In genomic region chr14:51940944-51941560, GRCm38 (mm10) we compare ENCODE assay signal across 10 mouse cellular contexts. TPM values are rescaled to one million over a fixed set of nuclear protein-coding genes. Genes with fewer than 3 reads are reported as not detected.
DNase-seq lines count a peak whose midpoint lies in the region; ATAC-seq and TF ChIP-seq lines count a peak whose summit lies in the region.
"Had no signal": no experiment of that assay in that cellular context is flagged by ENCODE, and none has a peak within 500 bp of the region (broad histone marks: within the 10 kb centered on the region; RNA-seq: fewer than 3 reads in every experiment).

No protein-coding gene starts in this region.

- no peaks in the 10 kb centered on the region for H3K27me3 ChIP-seq in liver, postnatal 0 days (ENCODE audit: insufficient read depth, low read length)
- H3K27me3 ChIP-seq in forebrain, embryonic 15.5 days = no peaks in the 10 kb centered on the region

- no peaks in the 10 kb centered on the region for H3K9me3 ChIP-seq in ES-E14 (ENCODE audit: control insufficient read depth, insufficient read depth, low read depth, low read length)
- no peaks in the 10 kb centered on the region; the same call in 1 of the 2 replicates for H3K9me3 ChIP-seq in liver, postnatal 0 days (ENCODE audit: low read length)
- no peaks in the 10 kb centered on the region for H3K9me3 ChIP-seq in forebrain, embryonic 15.5 days

- no peak overlapping the region for H3K9ac ChIP-seq in ES-E14 (ENCODE audit: insufficient read depth, low read depth, low read length, poor library complexity, severe bottlenecking)
- H3K9ac ChIP-seq in liver, postnatal 0 days (replicated peaks) = peak overlapping the region; percentile 31; the same call in 1 of the 2 replicates
- H3K9ac ChIP-seq in forebrain, embryonic 15.5 days (replicated peaks) = no peak overlapping the region

- peak overlapping the region; percentile 51 for H3K4me2 ChIP-seq in liver, postnatal 0 days (ENCODE audit: low read depth, low read length)
- H3K4me2 ChIP-seq in forebrain, embryonic 15.5 days (replicated peaks) = no peak overlapping the region

- H3K27ac ChIP-seq in ES-E14 (ENCODE audit: insufficient read depth, low read depth, low read length, poor library complexity, severe bottlenecking) = no peak overlapping the region
- H3K27ac ChIP-seq in liver, postnatal 0 days (ENCODE audit: low read depth) = peak overlapping the region; percentile 87
- no peak overlapping the region for H3K27ac ChIP-seq in forebrain, embryonic 15.5 days (replicated peaks)

- WGBS in liver, postnatal 0 days (ENCODE audit: insufficient replicate concordance) = 35% methylated on average over 8 of the region's 8 CpGs
- WGBS in forebrain, embryonic 15.5 days = 33% methylated on average over 8 of the region's 8 CpGs

- H3K4me3 ChIP-seq in ES-E14 (ENCODE audit: insufficient read depth in 1 of 2, low read depth in 1 of 2, low read length in 2 of 2, poor library complexity in 1 of 2, severe bottlenecking in 1 of 2) = no peak overlapping the region
- H3K4me3 ChIP-seq in liver, postnatal 0 days (ENCODE audit: low read depth, low read length) = no peak overlapping the region
- no peak overlapping the region for H3K4me3 ChIP-seq in forebrain, embryonic 15.5 days

- peak; percentile 81 for ATAC-seq in liver, postnatal 0 days
- ATAC-seq in forebrain, embryonic 15.5 days (replicated peaks) = no peak
- ATAC-seq: activated CD4-positive, CD25-positive, alpha-beta regulatory T cell, adult 4 months had no signal

- peak; percentile 51 for DNase-seq in ES-E14 (ENCODE audit: low read depth, low spot score)
- DNase-seq in embryo, embryonic 11 days = peak; percentile 60
- peak; percentile 52 for DNase-seq in kidney, adult 11 months
- peak; percentile 47 for DNase-seq in liver, postnatal 0 days
- no peak for DNase-seq in c-Kit-positive CD71-positive TER-119-positive erythroid progenitor cells, embryonic 14.5 days (ENCODE audit: low spot score)
- DNase-seq in right cerebral cortex, adult 2 months (ENCODE audit: low spot score in 2 of 2) = no peak
- no peak for DNase-seq in left cerebral cortex, adult 18-20 months (ENCODE audit: low spot score in 2 of 2)

- no peak for TF ChIP-seq CTCF in liver, postnatal 0 days (IDR thresholded peaks at IDR 0.05; ENCODE audit: low read depth)

- TF ChIP-seq EP300 in liver, postnatal 0 days (IDR thresholded peaks at IDR 0.05; ENCODE audit: low read depth) = no peak

- in situ Hi-C loops in ES-E14 (cut with MboI; ENCODE audit: low sequenced_read_pairs in 2 of 2, unreplicated experiment in 2 of 2) = no loop called here

- H3K36me3 ChIP-seq in ES-E14 (ENCODE audit: control insufficient read depth, insufficient read depth, low read length, poor library complexity, severe bottlenecking) = no peaks in the 10 kb centered on the region
- H3K36me3 ChIP-seq in liver, postnatal 0 days (replicated peaks; ENCODE audit: insufficient read depth, low read length) = no peaks in the 10 kb centered on the region
- H3K36me3 ChIP-seq in forebrain, embryonic 15.5 days = no peaks in the 10 kb centered on the region

- peaks cover 2 to 6% of the 10 kb centered on the region in 2 experiments; a peak in 2 of 4 replicates for H3K4me1 ChIP-seq in ES-E14 (ENCODE audit: control insufficient read depth in 2 of 2, insufficient read depth in 2 of 2, low read length in 2 of 2, poor library complexity in 1 of 2)
- peaks cover 7% of the 10 kb centered on the region for H3K4me1 ChIP-seq in liver, postnatal 0 days (ENCODE audit: insufficient read depth)
- no peaks in the 10 kb centered on the region for H3K4me1 ChIP-seq in forebrain, embryonic 15.5 days

TF ChIP-seq in ES-E14, 5 proteins besides CTCF, POLR2A, EP300 and RAD21:
- TF ChIP-seq ZNF384 (IDR thresholded peaks at IDR 0.05; ENCODE audit: low read depth, low read length) (no peak), ZC3H11A (IDR thresholded peaks at IDR 0.05; ENCODE audit: borderline replicate concordance, low read depth, low read length) (no peak), CHD2 (IDR thresholded peaks at IDR 0.05; ENCODE audit: low read depth, low read length) (no peak), HCFC1 (IDR thresholded peaks at IDR 0.05; ENCODE audit: borderline replicate concordance, insufficient read depth, low read length) (no peak), MAFK (IDR thresholded peaks at IDR 0.05; ENCODE audit: insufficient read depth, low read depth, low read length) (no peak)

RNA-seq across cellular contexts. Expression of gene Rnase13, which starts 18.5 kb away (rescaled TPM):
- not detected in 2 replicates for total RNA-seq in ES-E14 (2012; rRNA removed)
- not detected in 2 replicates for polyA plus RNA-seq in liver, postnatal 0 days (2015; fragmentation: Nextera tagmentation; extraction: Ambion mirVana)
- not detected in 2 replicates for polyA plus RNA-seq in forebrain, embryonic 15.5 days (2015; fragmentation: Nextera tagmentation; extraction: Ambion mirVana)
- total RNA-seq in left cerebral cortex, adult 18-20 months (2021) = not detected
- polyA plus RNA-seq: activated CD4-positive, CD25-positive, alpha-beta regulatory T cell, adult 4 months; heart, embryonic 16.5 days had no signal

RNA-seq across cellular contexts. Expression of gene Tppp2, which starts 22.8 kb away (rescaled TPM):
- not detected in 2 replicates for total RNA-seq in ES-E14 (2012; rRNA removed)
- not detected in 2 replicates for polyA plus RNA-seq in liver, postnatal 0 days (2015; fragmentation: Nextera tagmentation; extraction: Ambion mirVana)
- not detected in 2 replicates for polyA plus RNA-seq in forebrain, embryonic 15.5 days (2015; fragmentation: Nextera tagmentation; extraction: Ambion mirVana)
- not detected for total RNA-seq in left cerebral cortex, adult 18-20 months (2021)
- polyA plus RNA-seq: activated CD4-positive, CD25-positive, alpha-beta regulatory T cell, adult 4 months; heart, embryonic 16.5 days had no signal

RNA-seq across cellular contexts. Expression of gene Ndrg2, which starts 27.1 kb away (rescaled TPM):
- 5.7 and 16.6 TPM in 2 replicates for total RNA-seq in ES-E14 (2012; rRNA removed)
- 346 and 352 TPM in 2 replicates for polyA plus RNA-seq in liver, postnatal 0 days (2015; fragmentation: Nextera tagmentation; extraction: Ambion mirVana)
- polyA plus RNA-seq in forebrain, embryonic 15.5 days (2015; fragmentation: Nextera tagmentation; extraction: Ambion mirVana) = 152 TPM in 2 replicates
- 100 to 1,000 TPM; 745 to 825 TPM for total RNA-seq in left cerebral cortex, adult 18-20 months (2021)

RNA-seq across cellular contexts. Expression of gene Arhgef40, which starts 43.5 kb away (rescaled TPM):
- 10.1 and 14.0 TPM in 2 replicates for total RNA-seq in ES-E14 (2012; rRNA removed)
- polyA plus RNA-seq in liver, postnatal 0 days (2015; fragmentation: Nextera tagmentation; extraction: Ambion mirVana) = 5.8 and 7.2 TPM in 2 replicates
- polyA plus RNA-seq in forebrain, embryonic 15.5 days (2015; fragmentation: Nextera tagmentation; extraction: Ambion mirVana) = 65.7 and 69.8 TPM in 2 replicates
- total RNA-seq in left cerebral cortex, adult 18-20 months (2021) = 10 to 100 TPM; 23.4 to 28.6 TPM
- polyA plus RNA-seq: activated CD4-positive, CD25-positive, alpha-beta regulatory T cell, adult 4 months had no signal

RNA-seq across cellular contexts. Expression of gene Slc39a2, which starts 48.4 kb away (rescaled TPM):
- 0.49 and 0.74 TPM in 2 replicates for total RNA-seq in ES-E14 (2012; rRNA removed)
- polyA plus RNA-seq in liver, postnatal 0 days (2015; fragmentation: Nextera tagmentation; extraction: Ambion mirVana) = 0.06 and 0.07 TPM in 2 replicates
- 1.8 and 1.9 TPM in 2 replicates for polyA plus RNA-seq in forebrain, embryonic 15.5 days (2015; fragmentation: Nextera tagmentation; extraction: Ambion mirVana)
- total RNA-seq in left cerebral cortex, adult 18-20 months (2021) = 1 to 10 TPM; 6.8 to 7.0 TPM

Comparison
In these comparisons a context has a peak if more than half of its experiments do, and no peak if none do; other contexts are left out.
1. DNase-seq: peak in ES-E14 (single experiment), embryo, embryonic 11 days (single experiment), kidney, adult 11 months (single experiment) and liver, postnatal 0 days (single experiment); none in c-Kit-positive CD71-positive TER-119-positive erythroid progenitor cells, embryonic 14.5 days (single experiment), right cerebral cortex, adult 2 months (0 of 2) and left cerebral cortex, adult 18-20 months (0 of 2).
2. RNA of gene Ndrg2, which starts 27.1 kb away (total RNA-seq): 745 to 825 TPM in left cerebral cortex, adult 18-20 months; 5.7 to 16.6 TPM in ES-E14; every median in the first group is over 10 times any median in the second.